Mouse (Mus musculus) adrenal gland, adult (tissue): ENCODE measurements around the gene Piwil4.

Experiments used
- DNase-seq, 2 experiments: peaks; one replicate each; pipeline ENCODE4 v3.0.0; 2022 to 2023; ENCODE audit warnings: low spot score in 1 of 2; ENCODE audit not compliant: inconsistent age in 2 of 2

Piwil4 gene

DNA sequence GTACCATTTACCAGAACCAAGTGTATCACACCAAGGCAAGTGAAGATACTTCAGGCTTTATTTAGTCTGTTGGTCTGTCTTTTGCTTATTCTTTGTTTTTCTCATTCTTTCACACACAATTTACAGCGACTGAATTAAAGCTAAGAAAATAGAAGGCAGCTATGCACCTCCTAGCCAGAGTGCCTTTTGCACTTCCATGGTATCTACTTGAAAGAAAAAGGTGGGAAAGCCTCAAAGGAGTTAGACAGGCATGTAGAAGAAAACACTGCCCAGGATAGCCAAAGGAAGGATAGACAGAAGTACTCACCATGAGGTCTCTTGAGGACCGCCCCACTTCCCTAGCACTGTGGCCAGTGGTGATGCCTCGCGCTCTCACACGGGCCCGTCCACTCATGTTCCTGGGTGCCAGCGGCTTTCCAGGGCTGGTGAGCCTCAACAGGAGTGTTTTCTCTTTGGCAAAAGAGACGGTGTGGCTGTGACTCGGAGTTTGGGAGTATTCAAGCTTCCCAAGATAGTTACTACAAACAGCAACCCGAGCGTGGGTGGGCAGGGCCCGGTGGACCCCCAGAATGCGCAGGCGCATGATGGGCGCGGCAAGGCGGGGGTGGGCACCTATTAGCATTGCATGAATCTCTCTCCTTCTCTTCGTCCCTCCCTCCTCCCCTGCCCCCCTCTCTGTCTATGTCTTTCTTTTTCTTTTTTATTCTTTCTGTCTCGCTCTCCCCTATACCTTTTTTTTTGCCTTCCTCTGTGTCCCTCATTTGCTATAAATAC is at the start of gene Piwil4:
Gene Piwil4 (minus strand): TSS at position 583 of the 774 bp plus-strand sequence.
- no peak for DNase-seq

GRCm38 (mm10) chr9:14787356-14787755 is 46.8 kb upstream of the Piwil4 start:
- no peak for DNase-seq

GRCm38 (mm10) chr9:14784039-14785002 is 43.8 kb upstream of the Piwil4 start, which contains the start of the genes Mre11a and Ankrd49:
Gene Mre11a (plus strand): TSS chr9:14784654.
Gene Ankrd49 (minus strand): TSS chr9:14784856.
- DNase-seq, result peak; percentile 94 to 99

DNA sequence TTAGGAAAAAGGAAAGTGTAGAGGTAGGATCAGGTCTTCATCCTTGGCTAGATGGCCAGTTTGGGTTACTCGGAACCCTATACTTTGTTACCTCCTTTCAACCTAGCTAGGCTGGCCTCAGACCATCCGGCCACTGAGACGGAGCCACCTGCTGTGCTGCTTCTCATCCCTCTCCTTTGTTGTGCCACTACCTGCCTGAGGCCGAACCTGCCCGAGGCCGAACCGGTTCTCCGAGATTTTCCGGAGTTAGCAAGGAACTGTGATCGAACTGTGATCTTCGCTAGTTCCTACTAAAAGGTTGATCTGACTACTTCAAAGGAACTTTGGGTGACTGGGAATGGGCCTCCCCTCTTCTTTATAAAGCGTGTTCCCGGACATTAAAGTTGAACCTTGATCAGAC is 37.8 kb upstream of the Piwil4 start:
- no peak for DNase-seq

GRCm38 (mm10) chr9:14773813-14774212 is 33.3 kb upstream of the Piwil4 start:
- DNase-seq, result peak in 1 of 2 experiments; percentile 36

GRCm38 (mm10) chr9:14772074-14772473 is 31.5 kb upstream of the Piwil4 start:
- no peak for DNase-seq

DNA sequence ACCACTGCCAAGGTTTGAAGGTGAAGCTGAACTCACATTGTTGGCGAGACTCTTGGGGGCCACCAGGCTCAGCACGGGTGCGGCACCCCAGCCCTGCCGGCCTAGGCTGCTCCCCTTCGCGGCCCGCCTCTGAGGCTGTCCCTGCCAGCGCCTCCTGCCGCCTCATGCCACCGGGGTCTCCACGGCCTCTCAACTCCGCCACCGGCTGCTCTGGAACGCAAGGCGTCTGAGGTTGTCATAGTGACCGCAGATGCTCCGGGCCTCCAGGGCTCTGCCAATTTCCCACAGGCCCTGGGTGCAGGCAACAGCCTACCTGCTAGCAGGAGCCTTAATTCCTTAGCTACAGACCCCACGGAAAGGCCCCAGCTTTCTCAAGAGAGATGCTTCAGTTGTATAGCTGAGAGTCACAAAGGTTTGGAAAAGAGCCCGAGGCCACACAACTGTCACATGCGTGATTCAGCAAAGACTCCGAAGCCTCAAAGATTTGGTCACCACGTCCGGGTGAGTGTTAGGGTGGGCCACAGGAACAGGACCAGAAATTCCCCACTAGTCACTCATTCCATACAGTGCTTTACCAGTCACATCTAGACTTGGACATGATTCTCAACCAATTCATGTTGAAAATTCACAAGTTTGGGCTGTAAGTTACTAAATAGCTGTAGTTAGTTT is 30.4 kb upstream of the Piwil4 start, which contains the start of gene 1700012B09Rik:
Gene 1700012B09Rik (minus strand): TSS at position 228 of the 669 bp plus-strand sequence.
- DNase-seq, result no peak

DNA sequence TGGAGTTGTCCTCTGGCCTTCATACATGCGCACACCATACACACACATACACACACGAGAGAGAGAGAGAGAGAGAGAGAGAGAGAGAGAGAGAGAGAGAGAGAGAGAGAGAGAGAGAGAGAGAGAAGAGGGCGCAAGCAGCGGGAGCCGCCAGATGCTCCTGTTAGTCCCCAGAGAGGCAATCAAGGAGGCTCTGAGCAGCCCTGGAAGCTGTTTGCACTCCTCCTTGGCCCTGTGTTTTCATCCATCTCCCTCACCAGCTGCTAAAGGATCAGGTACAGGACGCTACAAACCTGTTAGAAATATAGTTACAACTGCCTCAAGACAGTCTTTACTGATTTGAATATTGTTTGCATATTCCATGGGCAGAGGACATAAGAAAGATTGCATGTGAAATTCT is 29.3 kb upstream of the Piwil4 start:
- DNase-seq, result no peak

GRCm38 (mm10) chr9:14764765-14765164 is 24.2 kb upstream of the Piwil4 start:
- DNase-seq, result peak; percentile 24 to 77

- no peak for DNase-seq
Observed at GRCm38 (mm10) chr9:14759261-14759660, 18.7 kb upstream of the Piwil4 start.

DNA sequence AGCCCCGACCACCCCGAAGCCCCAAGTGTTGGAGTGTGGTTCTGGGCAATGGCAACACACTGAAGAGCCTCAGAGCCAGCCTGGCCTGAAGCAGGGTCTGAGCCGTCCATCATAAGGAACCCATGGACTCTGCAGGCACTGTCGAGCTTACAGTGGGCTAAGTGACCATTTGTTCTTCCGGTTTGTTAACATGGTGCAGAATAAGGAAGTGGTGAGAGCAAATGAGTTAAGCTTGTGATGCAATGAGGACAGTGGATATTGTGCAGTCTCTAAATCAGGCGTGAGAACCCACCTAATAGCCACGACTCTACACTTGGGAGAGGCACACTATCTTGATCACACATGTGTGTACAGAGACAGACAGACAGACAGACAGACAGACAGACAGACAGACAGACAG is 18.1 kb upstream of the Piwil4 start:
- DNase-seq, result no peak

DNA sequence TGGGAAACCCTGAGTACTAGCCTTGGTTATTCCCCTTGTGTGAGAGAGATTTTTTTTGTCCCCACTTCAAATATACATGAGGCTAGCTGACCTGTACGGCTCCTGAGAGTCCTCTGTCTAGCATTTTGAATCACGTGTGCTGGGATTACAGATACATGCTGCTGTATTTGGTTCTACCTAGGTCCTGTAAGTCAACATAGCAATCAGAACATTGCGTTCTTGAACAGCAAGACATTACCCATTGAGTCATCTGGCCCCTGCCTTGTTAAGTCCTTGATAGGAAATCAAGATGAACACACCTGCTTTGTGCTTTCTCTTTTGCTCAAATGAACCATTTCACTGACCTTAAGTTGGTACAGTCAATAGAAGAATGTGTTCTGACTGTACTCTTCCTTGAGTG is 13.9 kb upstream of the Piwil4 start:
- DNase-seq, result no peak

DNA sequence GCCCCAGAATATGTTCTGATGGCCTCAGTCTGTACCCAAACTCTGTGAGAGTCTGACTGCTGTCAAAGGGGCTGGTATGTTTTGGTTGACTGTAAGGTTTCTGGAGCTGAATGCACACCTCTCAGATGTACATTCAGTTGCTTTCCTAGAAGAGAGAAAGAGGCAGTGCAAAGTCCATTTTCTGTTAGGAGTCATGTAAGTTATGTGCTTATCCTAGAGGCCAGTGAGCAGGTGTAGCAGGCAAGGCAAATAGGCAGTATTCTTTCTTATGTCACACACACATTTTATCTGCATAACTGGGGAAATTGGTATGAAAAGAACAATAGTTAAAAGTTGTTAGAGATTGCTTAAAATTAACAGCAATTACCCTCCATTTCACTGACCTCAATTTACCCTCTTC is 13.4 kb upstream of the Piwil4 start:
- no peak for DNase-seq

- DNase-seq, result peak; percentile 72 to 85
Observed at GRCm38 (mm10) chr9:14752001-14752522, 11.5 kb upstream of the Piwil4 start, which contains the start of gene Fut4. Gene Fut4 (minus strand): TSS chr9:14752393.

DNA sequence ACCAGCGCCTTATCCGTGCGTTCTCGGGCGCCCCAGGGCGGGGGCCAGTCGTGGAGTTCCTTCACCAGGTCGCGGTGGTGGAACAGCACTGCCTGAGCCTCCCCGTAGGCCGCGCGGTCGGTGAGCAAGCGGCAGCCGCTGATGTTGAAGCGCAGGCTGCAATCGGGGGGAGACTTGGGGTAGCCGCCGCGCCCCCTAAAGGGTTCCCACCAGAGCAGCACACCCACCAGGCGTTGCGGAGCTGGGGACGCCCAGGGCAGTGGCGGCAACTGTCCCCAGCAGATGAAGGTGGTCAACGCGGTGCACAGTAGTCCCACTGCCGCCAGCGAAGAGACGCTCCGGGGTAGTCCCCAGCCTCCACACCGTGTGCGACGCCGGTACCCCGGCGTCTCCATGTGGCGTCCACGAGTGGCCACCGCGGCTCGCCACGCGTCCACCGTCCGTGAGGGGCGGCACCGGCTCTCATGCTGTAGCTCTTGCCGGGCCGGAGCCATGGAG is 11.0 kb upstream of the Piwil4 start:
- DNase-seq, result peak; percentile 43 to 68

- DNase-seq, result peak; percentile 13 to 50
Observed at GRCm38 (mm10) chr9:14750901-14751502, 10.5 kb upstream of the Piwil4 start.

- peak; percentile 42 to 74 for DNase-seq
Observed at GRCm38 (mm10) chr9:14739498-14740150, 909 bp downstream of the Piwil4 start.

GRCm38 (mm10) chr9:14730941-14731541 is 9.5 kb downstream of the Piwil4 start:
- peak; percentile 37 to 59 for DNase-seq

DNA sequence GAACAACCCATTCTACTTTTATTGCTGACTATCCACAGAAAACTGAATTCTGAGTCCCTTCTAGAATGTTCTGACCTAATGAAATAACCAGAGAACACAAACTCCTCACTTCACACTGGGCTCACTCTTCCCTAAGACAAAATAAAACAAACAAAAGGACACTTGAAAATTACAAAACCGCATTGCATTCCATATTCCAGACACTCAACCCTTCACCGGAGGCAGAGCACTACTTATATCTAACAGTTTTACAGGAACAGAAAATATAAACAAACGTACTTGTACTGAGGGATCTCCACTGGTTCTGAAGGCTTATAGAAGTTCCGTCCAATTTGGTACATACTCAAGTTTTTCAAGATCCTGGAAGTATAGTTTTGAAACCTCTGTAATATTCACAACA is 12.2 kb downstream of the Piwil4 start:
- DNase-seq, result no peak
